Mouse (Mus musculus): ENCODE measurements around the gene Hagh. TPM values are rescaled to one million over a fixed set of nuclear protein-coding genes. Genes with fewer than 3 reads are reported as not detected.

Hagh gene
- polyA plus RNA-seq (2014; fragmentation: Illumina TruSeq; extraction: RNeasy Lipid Tissue Mini Kit (QIAGEN cat#74804); ENCODE audit: low replicate concordance): 13.4 TPM

GRCm38 (mm10) chr17:24839842-24840241 lies at the start of gene Hagh:
Hagh (plus strand) TSS chr17:24840143.

GRCm38 (mm10) chr17:24803952-24804951 lies 35.7 kb upstream of the Hagh start, which contains the start of gene Meiob:
Meiob (plus strand) TSS chr17:24804289.

GRCm38 (mm10) chr17:24850065-24850772 lies 10.3 kb downstream of the Hagh start, which contains the start of gene Fahd1:
Fahd1 (minus strand) TSS chr17:24850364.

GRCm38 (mm10) chr17:24865776-24866175 lies 25.8 kb downstream of the Hagh start, which contains the start of gene Igfals:
Igfals (plus strand) TSS chr17:24865997.

GRCm38 (mm10) chr17:24886134-24886931 lies 46.4 kb downstream of the Hagh start, which contains the start of the genes Nubp2 and Spsb3:
Nubp2 (minus strand) TSS chr17:24886349.
Spsb3 (plus strand) TSS chr17:24886643.

GRCm38 (mm10) chr17:24894995-24895547 lies 55.1 kb downstream of the Hagh start, which contains the start of the genes Eme2 and Mrps34:
Eme2 (minus strand) TSS chr17:24895087.
Mrps34 (plus strand) TSS chr17:24895116.

GRCm38 (mm10) chr17:24896241-24896992 lies 56.5 kb downstream of the Hagh start, which contains the start of gene Nme3:
Nme3 (plus strand) TSS chr17:24896500.

Other genes starting within 250 kb of the Hagh start
- gene Tsc2, start 207.5 kb upstream of the Hagh start, polyA plus RNA-seq (2014; fragmentation: Illumina TruSeq; extraction: RNeasy Lipid Tissue Mini Kit (QIAGEN cat#74804); ENCODE audit: low replicate concordance): 3.3 TPM
- gene Nthl1, start 207.5 kb upstream of the Hagh start, polyA plus RNA-seq (2014; fragmentation: Illumina TruSeq; extraction: RNeasy Lipid Tissue Mini Kit (QIAGEN cat#74804); ENCODE audit: low replicate concordance): not detected
- 3.3 TPM for gene Slc9a3r2, start 189.8 kb upstream of the Hagh start, polyA plus RNA-seq (2014; fragmentation: Illumina TruSeq; extraction: RNeasy Lipid Tissue Mini Kit (QIAGEN cat#74804); ENCODE audit: low replicate concordance)
- not detected for gene Npw, start 181.7 kb upstream of the Hagh start, polyA plus RNA-seq (2014; fragmentation: Illumina TruSeq; extraction: RNeasy Lipid Tissue Mini Kit (QIAGEN cat#74804); ENCODE audit: low replicate concordance)
- gene Zfp598, start 170.5 kb upstream of the Hagh start, polyA plus RNA-seq (2014; fragmentation: Illumina TruSeq; extraction: RNeasy Lipid Tissue Mini Kit (QIAGEN cat#74804); ENCODE audit: low replicate concordance): 1.8 TPM
- 0.37 TPM for gene Syngr3, start 150.2 kb upstream of the Hagh start, polyA plus RNA-seq (2014; fragmentation: Illumina TruSeq; extraction: RNeasy Lipid Tissue Mini Kit (QIAGEN cat#74804); ENCODE audit: low replicate concordance)
- 6.1 TPM for gene Gfer, start 144.0 kb upstream of the Hagh start, polyA plus RNA-seq (2014; fragmentation: Illumina TruSeq; extraction: RNeasy Lipid Tissue Mini Kit (QIAGEN cat#74804); ENCODE audit: low replicate concordance)
- 3.7 TPM for gene Noxo1, start 143.9 kb upstream of the Hagh start, polyA plus RNA-seq (2014; fragmentation: Illumina TruSeq; extraction: RNeasy Lipid Tissue Mini Kit (QIAGEN cat#74804); ENCODE audit: low replicate concordance)
- not detected for gene Tbl3, start 132.5 kb upstream of the Hagh start, polyA plus RNA-seq (2014; fragmentation: Illumina TruSeq; extraction: RNeasy Lipid Tissue Mini Kit (QIAGEN cat#74804); ENCODE audit: low replicate concordance)
- gene Rnf151, start 122.1 kb upstream of the Hagh start, polyA plus RNA-seq (2014; fragmentation: Illumina TruSeq; extraction: RNeasy Lipid Tissue Mini Kit (QIAGEN cat#74804); ENCODE audit: low replicate concordance): not detected
- gene Rps2, start 122.0 kb upstream of the Hagh start, polyA plus RNA-seq (2014; fragmentation: Illumina TruSeq; extraction: RNeasy Lipid Tissue Mini Kit (QIAGEN cat#74804); ENCODE audit: low replicate concordance): 275 TPM
- 66.2 TPM for gene Ndufb10, start 115.7 kb upstream of the Hagh start, polyA plus RNA-seq (2014; fragmentation: Illumina TruSeq; extraction: RNeasy Lipid Tissue Mini Kit (QIAGEN cat#74804); ENCODE audit: low replicate concordance)
- gene Rpl3l, start 112.3 kb upstream of the Hagh start, polyA plus RNA-seq (2014; fragmentation: Illumina TruSeq; extraction: RNeasy Lipid Tissue Mini Kit (QIAGEN cat#74804); ENCODE audit: low replicate concordance): not detected
- gene Msrb1, start 103.5 kb upstream of the Hagh start, polyA plus RNA-seq (2014; fragmentation: Illumina TruSeq; extraction: RNeasy Lipid Tissue Mini Kit (QIAGEN cat#74804); ENCODE audit: low replicate concordance): 2.0 TPM
- not detected for gene Hs3st6, start 87.2 kb upstream of the Hagh start, polyA plus RNA-seq (2014; fragmentation: Illumina TruSeq; extraction: RNeasy Lipid Tissue Mini Kit (QIAGEN cat#74804); ENCODE audit: low replicate concordance)
- 1.4 TPM for gene Meiob, start 35.9 kb upstream of the Hagh start, polyA plus RNA-seq (2014; fragmentation: Illumina TruSeq; extraction: RNeasy Lipid Tissue Mini Kit (QIAGEN cat#74804); ENCODE audit: low replicate concordance)
- gene Fahd1, start 10.2 kb downstream of the Hagh start, polyA plus RNA-seq (2014; fragmentation: Illumina TruSeq; extraction: RNeasy Lipid Tissue Mini Kit (QIAGEN cat#74804); ENCODE audit: low replicate concordance): 510 TPM
- gene Igfals, start 25.9 kb downstream of the Hagh start, polyA plus RNA-seq (2014; fragmentation: Illumina TruSeq; extraction: RNeasy Lipid Tissue Mini Kit (QIAGEN cat#74804); ENCODE audit: low replicate concordance): not detected
- gene Nubp2, start 46.2 kb downstream of the Hagh start, polyA plus RNA-seq (2014; fragmentation: Illumina TruSeq; extraction: RNeasy Lipid Tissue Mini Kit (QIAGEN cat#74804); ENCODE audit: low replicate concordance): 1.6 TPM
- gene Spsb3, start 46.5 kb downstream of the Hagh start, polyA plus RNA-seq (2014; fragmentation: Illumina TruSeq; extraction: RNeasy Lipid Tissue Mini Kit (QIAGEN cat#74804); ENCODE audit: low replicate concordance): not detected
- gene Eme2, start 54.9 kb downstream of the Hagh start, polyA plus RNA-seq (2014; fragmentation: Illumina TruSeq; extraction: RNeasy Lipid Tissue Mini Kit (QIAGEN cat#74804); ENCODE audit: low replicate concordance): 1.1 TPM
- gene Mrps34, start 55.0 kb downstream of the Hagh start, polyA plus RNA-seq (2014; fragmentation: Illumina TruSeq; extraction: RNeasy Lipid Tissue Mini Kit (QIAGEN cat#74804); ENCODE audit: low replicate concordance): not detected
- 0.71 TPM for gene Nme3, start 56.4 kb downstream of the Hagh start, polyA plus RNA-seq (2014; fragmentation: Illumina TruSeq; extraction: RNeasy Lipid Tissue Mini Kit (QIAGEN cat#74804); ENCODE audit: low replicate concordance)
- gene Mapk8ip3, start 96.8 kb downstream of the Hagh start, polyA plus RNA-seq (2014; fragmentation: Illumina TruSeq; extraction: RNeasy Lipid Tissue Mini Kit (QIAGEN cat#74804); ENCODE audit: low replicate concordance): 3.5 TPM
- 65.7 TPM for gene Jpt2, start 120.5 kb downstream of the Hagh start, polyA plus RNA-seq (2014; fragmentation: Illumina TruSeq; extraction: RNeasy Lipid Tissue Mini Kit (QIAGEN cat#74804); ENCODE audit: low replicate concordance)
- gene Cramp1l, start 175.6 kb downstream of the Hagh start, polyA plus RNA-seq (2014; fragmentation: Illumina TruSeq; extraction: RNeasy Lipid Tissue Mini Kit (QIAGEN cat#74804); ENCODE audit: low replicate concordance): 7.6 TPM
- gene Ift140, start 175.9 kb downstream of the Hagh start, polyA plus RNA-seq (2014; fragmentation: Illumina TruSeq; extraction: RNeasy Lipid Tissue Mini Kit (QIAGEN cat#74804); ENCODE audit: low replicate concordance): 3.7 TPM
- gene Tmem204, start 243.4 kb downstream of the Hagh start, polyA plus RNA-seq (2014; fragmentation: Illumina TruSeq; extraction: RNeasy Lipid Tissue Mini Kit (QIAGEN cat#74804); ENCODE audit: low replicate concordance): 2.1 TPM

All from small intestine, adult 10 weeks (tissue).